Mouse (Mus musculus): ENCODE results near the gene Rpl27. TPM values are rescaled to one million over a fixed set of nuclear protein-coding genes. Genes with fewer than 3 reads are reported as not detected.
A peak's percentile ranks its signal among the peaks of the same experiment; 100 is the strongest.
"Not testable (repeated sequence)": the region's sequence is repeated elsewhere in the genome, so short reads cannot be mapped to it uniquely, and the experiment has no call there.

Gene Rpl27
- polyA plus RNA-seq, 1 experiment from 2014 or later: 310 TPM

DNA sequence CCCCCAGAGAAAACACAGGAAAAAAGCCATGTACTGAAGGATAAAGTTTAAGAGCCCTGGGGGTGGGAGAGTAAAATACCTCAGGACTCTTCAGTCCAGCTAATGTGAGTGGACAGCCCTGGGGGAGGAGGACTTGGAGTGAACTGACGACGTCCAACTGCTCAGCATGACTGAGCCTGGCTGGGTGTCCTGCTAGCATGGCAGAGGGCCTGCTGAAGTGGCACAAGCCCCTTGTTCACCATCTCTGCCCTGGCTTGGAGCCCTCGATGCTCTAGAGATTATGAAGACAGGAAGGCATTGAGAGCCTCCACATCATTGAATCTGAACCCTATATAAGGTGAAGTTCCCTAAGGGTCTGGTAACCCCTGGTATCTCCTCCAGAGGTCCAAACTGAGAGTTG lies 29.8 kb downstream of the Rpl27 start:
- Histone ChIP-seq H3K9me3 (no peaks in the 10 kb centered on the region), H3K4me3 (no peak overlapping the region), H3K27me3 (no peaks in the 10 kb centered on the region), H3K27ac (replicated peaks) (0 out of 2 replicates have a peak overlapping the region, but pooled peaks have one; percentile 4), H3K4me1 (peaks cover 31% of the 10 kb centered on the region), H3K9ac (replicated peaks) (no peak overlapping the region; the same call in 1 of the 2 replicates), H3K36me3 (peaks cover 12% of the 10 kb centered on the region), H3K4me2 (replicated peaks) (no peak overlapping the region)
- ATAC-seq (ENCODE audit: low FRiP score, low read depth): no peak
- WGBS: 83% methylated on average over 3 of the region's 3 CpGs

DNA sequence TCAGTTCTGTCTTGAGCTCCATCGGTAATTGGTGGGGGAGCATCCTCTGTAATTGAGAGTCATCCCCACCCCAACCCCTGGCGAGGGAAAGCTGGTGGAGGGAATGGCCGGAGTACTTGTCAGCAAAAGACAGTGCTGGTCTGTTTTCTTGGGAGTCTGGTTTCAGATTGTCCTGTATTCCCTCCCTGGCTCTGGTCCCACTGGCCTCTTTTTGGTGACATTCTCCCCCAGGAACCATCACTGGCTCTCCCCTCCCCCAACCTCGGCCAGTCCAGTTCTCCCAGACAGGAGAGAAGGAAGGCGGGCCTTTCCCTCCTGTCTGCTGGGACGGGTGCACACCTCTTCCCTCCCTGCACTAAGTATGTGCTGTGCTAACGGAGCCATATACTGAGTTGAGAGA lies 30.2 kb downstream of the Rpl27 start:
- H3K9me3 ChIP-seq: no peaks in the 10 kb centered on the region
- H3K9ac ChIP-seq (replicated peaks): no peak overlapping the region; the same call in 1 of the 2 replicates
- H3K4me1 ChIP-seq: peaks cover 31% of the 10 kb centered on the region
- ATAC-seq (ENCODE audit: low FRiP score, low read depth): no peak
- no peak overlapping the region for H3K4me2 ChIP-seq (replicated peaks)
- H3K4me3 ChIP-seq: no peak overlapping the region
- H3K36me3 ChIP-seq: peaks cover 12% of the 10 kb centered on the region
- H3K27me3 ChIP-seq: no peaks in the 10 kb centered on the region
- H3K27ac ChIP-seq (replicated peaks): 0 out of 2 replicates have a peak overlapping the region, but pooled peaks have one; percentile 4
- 60% methylated on average over 7 of the region's 7 CpGs for WGBS

DNA sequence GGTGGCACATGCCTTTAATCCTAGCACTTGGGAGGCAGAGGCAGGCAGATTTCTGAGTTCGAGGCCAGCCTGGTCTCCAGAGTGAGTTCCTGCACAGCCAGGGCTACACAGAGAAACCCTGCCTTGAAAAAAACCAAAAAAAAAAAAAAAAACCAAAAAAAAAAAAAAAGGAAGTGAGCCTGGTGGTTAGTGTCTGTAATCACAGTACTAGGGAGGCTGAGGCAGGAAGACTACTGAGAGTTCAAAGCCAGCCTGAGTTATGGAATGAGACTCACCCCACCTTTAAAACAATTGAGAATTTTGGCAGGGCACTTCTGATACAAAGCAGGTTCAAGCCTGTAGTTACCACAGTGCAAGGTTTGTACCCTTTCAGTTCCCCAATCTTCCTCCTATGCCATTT lies 31.6 kb downstream of the Rpl27 start:
- H3K4me2 ChIP-seq (replicated peaks); H3K4me3 ChIP-seq; H3K9ac ChIP-seq (replicated peaks); H3K9me3 ChIP-seq; H3K27me3 ChIP-seq; ATAC-seq (ENCODE audit: low FRiP score, low read depth): not testable (repeated sequence)
- WGBS: 88% methylated on average over 1 of the region's 1 CpGs
- H3K27ac ChIP-seq (replicated peaks): 0 out of 2 replicates have a peak overlapping the region, but pooled peaks have one; percentile 15
- H3K4me1 ChIP-seq: peaks cover 41% of the 10 kb centered on the region
- H3K36me3 ChIP-seq: peaks cover 12% of the 10 kb centered on the region

DNA sequence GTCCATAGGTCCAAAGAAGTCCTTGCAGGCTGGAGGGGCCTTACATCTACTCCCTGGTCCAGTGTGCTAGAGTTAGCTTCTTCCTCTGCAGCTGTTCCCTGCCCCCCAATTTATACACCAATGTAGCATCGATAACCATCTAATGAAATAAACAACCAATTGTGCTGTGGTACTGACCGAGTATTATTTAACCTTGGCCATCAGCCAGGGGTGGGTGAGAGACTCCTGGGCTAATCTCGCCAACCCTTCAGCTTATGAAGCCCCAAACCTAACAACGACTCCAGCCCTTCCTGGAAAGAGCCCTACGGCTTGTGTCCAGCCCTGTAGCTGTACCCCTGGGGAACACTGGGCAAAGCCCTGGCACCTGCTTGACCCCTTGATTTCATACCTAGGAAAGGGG lies 32.2 kb downstream of the Rpl27 start:
- H3K4me2 ChIP-seq (replicated peaks): no peak overlapping the region
- peaks cover 43% of the 10 kb centered on the region for H3K4me1 ChIP-seq
- H3K9me3 ChIP-seq: no peaks in the 10 kb centered on the region
- no peak overlapping the region for H3K4me3 ChIP-seq
- H3K9ac ChIP-seq (replicated peaks): no peak overlapping the region
- ATAC-seq (ENCODE audit: low FRiP score, low read depth): no peak
- H3K27me3 ChIP-seq: no peaks in the 10 kb centered on the region
- peaks cover 12% of the 10 kb centered on the region for H3K36me3 ChIP-seq
- 80% methylated on average over 5 of the region's 5 CpGs for WGBS
- H3K27ac ChIP-seq (replicated peaks): 0 out of 2 replicates have a peak overlapping the region, but pooled peaks have one; percentile 15

DNA sequence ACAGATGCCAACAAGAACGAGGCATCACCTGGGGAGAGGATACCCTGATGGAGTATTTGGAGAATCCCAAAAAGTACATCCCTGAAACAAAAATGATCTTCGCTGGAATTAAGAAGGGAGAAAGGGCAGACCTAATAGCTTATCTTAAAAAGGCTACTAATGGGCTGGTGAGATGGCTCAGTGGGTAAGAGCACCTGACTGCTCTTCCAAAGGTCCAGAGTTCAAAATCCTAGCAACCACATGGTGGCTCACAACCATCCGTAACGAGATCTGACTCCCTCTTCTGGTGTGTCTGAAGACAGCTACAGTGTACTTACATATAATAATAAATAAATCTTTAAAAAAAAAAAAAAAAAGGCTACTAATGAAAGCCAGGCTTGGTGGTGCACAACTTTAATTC lies 34.3 kb downstream of the Rpl27 start:
- WGBS: 93% methylated on average over 4 of the region's 4 CpGs
- H3K4me1 ChIP-seq: peaks cover 40% of the 10 kb centered on the region
- H3K4me3 ChIP-seq; H3K4me2 ChIP-seq (replicated peaks); H3K9ac ChIP-seq (replicated peaks); H3K27me3 ChIP-seq; H3K9me3 ChIP-seq; H3K27ac ChIP-seq (replicated peaks); H3K36me3 ChIP-seq; ATAC-seq (ENCODE audit: low FRiP score, low read depth): not testable (repeated sequence)

DNA sequence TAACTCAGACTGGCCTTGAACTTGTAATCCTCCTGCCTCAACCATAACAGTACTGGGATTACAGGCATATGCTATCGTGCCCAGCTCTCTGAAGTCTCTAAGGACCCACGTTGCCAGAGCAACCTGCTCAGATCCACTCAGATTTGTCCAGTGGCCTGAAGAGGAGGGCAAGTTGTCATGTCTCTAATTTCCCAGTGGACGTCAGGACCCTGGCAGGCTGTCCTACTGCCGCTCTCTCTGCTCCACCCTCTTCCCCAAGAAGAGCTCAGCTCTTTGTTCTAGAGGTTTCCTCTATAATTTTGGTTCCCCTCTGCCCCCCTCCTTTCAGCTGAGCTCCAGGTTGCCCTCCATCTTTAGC lies 35.1 kb downstream of the Rpl27 start:
- WGBS: 13% methylated on average over 4 of the region's 4 CpGs
- Histone ChIP-seq H3K4me1 (peaks cover 40% of the 10 kb centered on the region), H3K9ac (replicated peaks) (no peak overlapping the region), H3K4me3 (no peak overlapping the region), H3K9me3 (no peaks in the 10 kb centered on the region), H3K27me3 (no peaks in the 10 kb centered on the region), H3K36me3 (no peaks in the 10 kb centered on the region), H3K27ac (replicated peaks) (peak overlapping the region; percentile 92), H3K4me2 (replicated peaks) (peak overlapping the region; percentile 12; the same call in 1 of the 2 replicates)
- ATAC-seq (ENCODE audit: low FRiP score, low read depth): peak; percentile 70

DNA sequence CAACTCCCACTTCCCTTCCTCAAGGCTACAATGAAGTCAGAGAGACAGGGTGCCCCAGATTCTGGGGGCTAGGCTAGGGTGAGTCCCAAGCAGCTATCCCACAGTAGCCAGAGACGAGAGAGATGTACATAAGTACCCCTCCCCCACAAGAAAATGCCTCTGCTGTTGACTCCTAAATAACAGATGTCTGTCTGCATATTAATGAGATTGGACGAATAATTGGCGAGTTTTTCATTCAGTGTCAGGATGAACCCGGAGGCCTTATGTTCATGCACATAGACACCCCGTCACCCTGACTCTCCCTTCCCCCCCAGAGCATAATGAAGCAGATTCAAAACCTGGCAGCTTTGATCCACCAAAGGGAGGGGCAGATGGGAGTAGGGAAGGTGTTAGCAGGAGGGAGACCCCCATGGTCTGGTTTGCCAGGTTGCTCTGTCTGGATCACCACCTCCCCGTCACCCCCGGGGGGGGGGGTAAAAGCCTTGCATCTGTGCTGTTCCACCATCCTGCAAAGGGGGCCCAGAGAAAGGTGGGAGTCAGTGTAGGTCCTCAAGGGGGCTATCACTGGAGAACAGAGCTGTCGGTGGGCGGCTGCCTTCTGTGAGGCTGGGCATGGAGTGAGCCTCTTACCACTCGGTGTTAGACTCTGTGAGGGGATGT lies 35.6 kb downstream of the Rpl27 start:
- no peak overlapping the region for H3K4me3 ChIP-seq
- no peak overlapping the region for H3K9ac ChIP-seq (replicated peaks)
- peaks cover 40% of the 10 kb centered on the region for H3K4me1 ChIP-seq
- H3K36me3 ChIP-seq: no peaks in the 10 kb centered on the region
- WGBS: 28% methylated on average over 10 of the region's 10 CpGs
- peak overlapping the region; percentile 22 for H3K4me2 ChIP-seq (replicated peaks)
- peak; percentile 81 for ATAC-seq (ENCODE audit: low FRiP score, low read depth)
- no peaks in the 10 kb centered on the region for H3K27me3 ChIP-seq
- peak overlapping the region; percentile 92 for H3K27ac ChIP-seq (replicated peaks)
- no peaks in the 10 kb centered on the region for H3K9me3 ChIP-seq

DNA sequence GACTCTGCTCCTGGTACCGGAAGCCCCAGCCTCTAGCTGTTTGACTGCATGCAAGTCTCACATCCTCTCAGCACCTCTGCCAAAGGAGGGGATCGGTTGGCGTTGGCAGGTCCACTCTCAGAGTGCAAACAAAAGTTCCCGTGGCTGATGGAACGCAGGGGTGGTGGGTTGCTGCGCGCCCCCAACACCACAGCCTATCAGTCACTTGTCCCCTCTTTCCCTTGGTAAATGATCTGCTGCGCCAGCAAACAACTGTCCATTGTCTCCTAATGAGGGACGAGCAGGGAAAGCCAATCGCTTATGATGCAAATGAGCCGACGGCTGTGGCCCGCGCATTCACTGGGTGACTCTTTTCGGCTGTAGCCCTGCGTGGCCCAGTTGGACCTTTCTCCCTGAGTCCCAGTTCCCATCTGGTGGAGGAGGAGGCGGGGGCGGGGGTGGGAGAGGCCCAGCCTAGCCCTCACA lies 37.1 kb downstream of the Rpl27 start:
- H3K4me3 ChIP-seq: peak overlapping the region; percentile 27
- no peaks in the 10 kb centered on the region for H3K9me3 ChIP-seq
- 4% methylated on average over 18 of the region's 18 CpGs for WGBS
- H3K27ac ChIP-seq (replicated peaks): peak overlapping the region; percentile 92
- H3K4me1 ChIP-seq: peaks cover 50% of the 10 kb centered on the region
- H3K36me3 ChIP-seq: no peaks in the 10 kb centered on the region
- no peaks in the 10 kb centered on the region for H3K27me3 ChIP-seq
- H3K9ac ChIP-seq (replicated peaks): peak overlapping the region; percentile 29
- ATAC-seq (ENCODE audit: low FRiP score, low read depth): peak; percentile 77
- peak overlapping the region; percentile 44 for H3K4me2 ChIP-seq (replicated peaks)

DNA sequence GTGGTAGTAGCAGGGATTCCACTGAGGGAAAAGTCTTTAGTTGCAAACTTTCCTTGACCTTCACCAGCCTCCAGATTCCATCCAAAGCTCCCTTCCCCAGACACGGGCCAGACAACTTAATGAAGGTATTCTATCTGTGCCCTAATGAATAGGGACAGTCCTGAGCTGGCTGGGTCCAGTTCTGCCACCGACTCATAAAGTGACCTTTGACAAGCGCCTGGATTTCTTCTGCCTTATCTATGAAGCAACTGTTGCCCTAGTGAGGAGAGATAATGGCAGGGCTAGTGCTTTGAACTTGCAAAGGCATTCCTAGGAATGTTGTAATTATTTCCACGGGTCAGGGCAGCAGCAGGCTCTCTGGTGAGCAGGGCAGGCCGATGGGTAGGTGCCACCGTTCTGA lies 38.8 kb downstream of the Rpl27 start:
- no peak overlapping the region for H3K27ac ChIP-seq (replicated peaks)
- no peak overlapping the region for H3K9ac ChIP-seq (replicated peaks)
- ATAC-seq (ENCODE audit: low FRiP score, low read depth): no peak
- no peaks in the 10 kb centered on the region for H3K36me3 ChIP-seq
- H3K4me2 ChIP-seq (replicated peaks): no peak overlapping the region
- H3K4me1 ChIP-seq: peaks cover 56% of the 10 kb centered on the region
- H3K27me3 ChIP-seq: no peaks in the 10 kb centered on the region
- no peak overlapping the region for H3K4me3 ChIP-seq
- H3K9me3 ChIP-seq: no peaks in the 10 kb centered on the region
- WGBS: 69% methylated on average over 6 of the region's 6 CpGs

DNA sequence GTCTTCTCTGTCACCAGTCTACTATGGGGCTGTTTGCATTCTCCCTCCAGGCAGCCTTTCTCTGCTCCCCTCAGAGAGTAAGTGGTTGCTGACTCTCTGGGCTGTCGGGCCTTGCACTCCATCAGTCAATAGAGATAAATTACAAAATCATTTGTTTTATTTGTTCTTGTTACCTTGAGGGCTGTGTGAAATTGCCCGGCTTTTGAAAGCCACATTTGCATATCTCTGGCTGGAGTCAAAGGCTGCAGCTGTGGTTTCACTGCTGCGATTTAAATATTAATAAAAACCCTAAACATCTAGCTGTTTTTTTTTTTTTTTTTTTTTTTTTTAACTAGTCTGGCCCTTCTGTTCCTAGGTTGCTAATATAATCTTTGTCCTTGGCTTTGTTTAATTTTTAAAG lies 41.7 kb downstream of the Rpl27 start:
- Histone ChIP-seq H3K4me1 (peaks cover 42% of the 10 kb centered on the region), H3K27ac (replicated peaks) (peak overlapping the region; percentile 82)

DNA sequence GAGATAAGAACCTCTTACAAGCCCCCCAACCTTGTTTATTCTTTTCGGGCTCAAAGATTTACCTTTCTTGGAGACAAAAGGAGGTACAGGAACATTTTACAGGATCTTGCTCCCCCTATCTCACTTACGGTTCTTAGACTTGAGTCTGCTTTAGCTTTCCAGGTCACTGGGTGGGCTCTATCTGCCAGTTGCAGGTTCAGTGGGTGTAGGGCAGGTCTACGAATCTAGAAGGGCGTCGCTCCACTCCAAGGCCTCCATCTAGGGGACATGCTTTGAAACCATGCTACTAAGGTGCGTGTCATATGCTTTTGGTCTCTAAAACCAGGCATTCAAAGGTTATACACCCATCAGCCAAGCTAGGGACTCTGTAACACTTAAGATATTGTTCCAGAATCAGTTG lies 42.1 kb downstream of the Rpl27 start:
- 68% methylated on average over 6 of the region's 6 CpGs for WGBS
- H3K4me1 ChIP-seq: peaks cover 38% of the 10 kb centered on the region
- no peaks in the 10 kb centered on the region for H3K9me3 ChIP-seq
- H3K27ac ChIP-seq (replicated peaks): peak overlapping the region; percentile 82
- ATAC-seq (ENCODE audit: low FRiP score, low read depth): no peak
- H3K4me2 ChIP-seq (replicated peaks): no peak overlapping the region
- no peak overlapping the region for H3K4me3 ChIP-seq
- H3K27me3 ChIP-seq: no peaks in the 10 kb centered on the region
- peaks cover 14% of the 10 kb centered on the region; the same call in 1 of the 2 replicates for H3K36me3 ChIP-seq
- H3K9ac ChIP-seq (replicated peaks): no peak overlapping the region

More for the DNA sequence above, 41.7 kb downstream of the Rpl27 start:
- 33% methylated on average over 3 of the region's 3 CpGs for WGBS
- Histone ChIP-seq H3K27me3 (no peaks in the 10 kb centered on the region), H3K9ac (replicated peaks) (no peak overlapping the region), H3K36me3 (peaks cover 10% of the 10 kb centered on the region; the same call in 1 of the 2 replicates), H3K4me2 (replicated peaks) (no peak overlapping the region), H3K9me3 (no peaks in the 10 kb centered on the region), H3K4me3 (no peak overlapping the region)
- ATAC-seq (ENCODE audit: low FRiP score, low read depth): no peak

DNA sequence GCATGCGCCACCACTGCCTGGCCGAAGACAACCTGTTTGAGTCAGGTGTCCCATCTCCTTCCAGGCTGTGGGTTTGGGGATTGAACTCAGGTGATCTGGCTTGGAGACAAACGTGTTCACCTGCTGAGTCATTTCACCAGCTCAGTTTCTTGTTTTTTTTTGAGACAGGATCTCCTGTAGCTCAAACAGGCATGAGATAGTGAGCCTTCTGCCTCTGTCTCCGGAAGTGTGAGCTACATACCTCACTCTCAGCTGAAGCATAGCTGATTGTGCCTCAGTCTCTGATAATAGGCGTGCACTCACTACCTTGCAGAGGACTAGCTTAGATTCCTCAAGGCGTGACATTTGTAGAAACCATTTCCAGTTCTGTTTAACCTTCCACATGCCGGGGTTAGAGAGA lies 42.7 kb downstream of the Rpl27 start:
- H3K9ac ChIP-seq (replicated peaks): no peak overlapping the region
- 89% methylated on average over 7 of the region's 7 CpGs for WGBS
- H3K4me3 ChIP-seq: no peak overlapping the region
- ATAC-seq (ENCODE audit: low FRiP score, low read depth): no peak
- peaks cover 18% of the 10 kb centered on the region; the same call in 1 of the 2 replicates for H3K36me3 ChIP-seq
- peak overlapping the region; percentile 82 for H3K27ac ChIP-seq (replicated peaks)
- no peak overlapping the region for H3K4me2 ChIP-seq (replicated peaks)
- no peaks in the 10 kb centered on the region for H3K27me3 ChIP-seq
- H3K9me3 ChIP-seq: no peaks in the 10 kb centered on the region
- H3K4me1 ChIP-seq: peaks cover 32% of the 10 kb centered on the region
